Mouse (Mus musculus) neural tube, embryonic 14.5 days (tissue): ENCODE data around the gene Tmub1. TPM values are rescaled to one million over a fixed set of nuclear protein-coding genes. Genes with fewer than 3 reads are reported as not detected.

Source experiments
- ATAC-seq: fragments of 200-750 bp; cut with Nextera tagmentation; 2 replicates; pipeline ENCODE4 v1.8.0; 2017; ENCODE audit warnings: low read depth, mild to moderate bottlenecking, moderate TSS enrichment, moderate library complexity
- H3K27ac ChIP-seq: fragments of 300-500 bp; sonication (generic); 2 replicates; pipeline ENCODE4 v1.5.1; 2014; ENCODE audit warnings: low read depth, mild to moderate bottlenecking, control low read depth, low read length, moderate library complexity, mixed read lengths
- H3K27me3 ChIP-seq: fragments of 300-500 bp; sonication (generic); 2 replicates; pipeline ENCODE4 v1.6.1; 2014; ENCODE audit warnings: low read length; ENCODE audit not compliant: control insufficient read depth, insufficient read depth
- H3K36me3 ChIP-seq: fragments of 300-500 bp; sonication (generic); 2 replicates; pipeline ENCODE4 v1.6.1; 2014; ENCODE audit warnings: low read length, mixed read lengths; ENCODE audit not compliant: control insufficient read depth, insufficient read depth
- H3K4me1 ChIP-seq: fragments of 300-500 bp; sonication (generic); 2 replicates; pipeline ENCODE4 v1.6.1; 2014; ENCODE audit warnings: low read length; ENCODE audit not compliant: control insufficient read depth, insufficient read depth
- H3K4me2 ChIP-seq: fragments of 300-500 bp; sonication (generic); 2 replicates; pipeline ENCODE4 v1.6.1; 2014; ENCODE audit warnings: mild to moderate bottlenecking, low read depth, low read length, control low read depth
- H3K4me3 ChIP-seq: fragments of 300-500 bp; sonication (generic); 2 replicates; pipeline ENCODE4 v1.5.1; 2014; ENCODE audit warnings: low read depth, low read length, control low read depth, mixed read lengths
- H3K9ac ChIP-seq: fragments of 300-500 bp; sonication (generic); replicated peaks from 2 replicates; pipeline ENCODE4 v1.6.1; 2014; ENCODE audit warnings: low read depth, mild to moderate bottlenecking, control low read depth, low read length, mixed read lengths
- H3K9me3 ChIP-seq: fragments of 300-500 bp; sonication (generic); 2 replicates; pipeline ENCODE4 v1.6.1; 2016; ENCODE audit warnings: low read length; ENCODE audit not compliant: control insufficient read depth
- WGBS: fragments of 180-500 bp; shearing (Covaris S2); extraction: QIAGEN DNeasy Blood & Tissue Kit; methylation state at CpG from one replicate; pipeline ENCODE4 v1.1.7; 2014; 5-methylcytosine and 5-hydroxymethylcytosine counted together
- polyA plus RNA-seq: library from polyadenylated mRNA; unstranded; fragments of >200 nt; fragmentation: Nextera tagmentation; extraction: Ambion mirVana; gene quantifications from 2 replicates; pipeline ENCODE4 v1.2.1, GENCODE M21; 2014

Gene Tmub1
- polyA plus RNA-seq, 1 experiment from 2014 or later, result 68.0 TPM

GRCm38 (mm10) chr5:24446630-24447029, 1.0 kb downstream of the Tmub1 start:
- peak overlapping the region; percentile 92; the same call in 1 of the 2 replicates for H3K4me2 ChIP-seq
- H3K36me3 ChIP-seq, result no peaks in the 10 kb centered on the region; the same call in 1 of the 2 replicates
- H3K9me3 ChIP-seq, result no peaks in the 10 kb centered on the region
- H3K4me1 ChIP-seq, result peaks cover 22% of the 10 kb centered on the region
- no peak overlapping the region for H3K4me3 ChIP-seq
- 93% methylated on average over 7 of the region's 7 CpGs for WGBS
- H3K27me3 ChIP-seq, result no peaks in the 10 kb centered on the region; the same call in 1 of the 2 replicates
- ATAC-seq, result no peak
- no peak overlapping the region for H3K27ac ChIP-seq
- H3K9ac ChIP-seq, result no peak overlapping the region

GRCm38 (mm10) chr5:24445428-24446080, 2.1 kb downstream of the Tmub1 start:
- WGBS, result 61% methylated on average over 20 of the region's 20 CpGs
- Histone ChIP-seq H3K36me3 (peaks cover 2% of the 10 kb centered on the region; the same call in 1 of the 2 replicates), H3K27ac (peak overlapping the region; percentile 88), H3K4me2 (peak overlapping the region; percentile 89), H3K27me3 (no peaks in the 10 kb centered on the region; the same call in 1 of the 2 replicates), H3K9me3 (no peaks in the 10 kb centered on the region), H3K4me1 (peaks cover 19% of the 10 kb centered on the region), H3K4me3 (peak overlapping the region; percentile 89), H3K9ac (peak overlapping the region; percentile 91)
- 0 out of 2 replicates have a peak, but pooled peaks have one; percentile 1 for ATAC-seq

GRCm38 (mm10) chr5:24444746-24445427, 2.8 kb downstream of the Tmub1 start, which contains the start of gene Fastk:
Gene Fastk, minus strand, starts transcription at chr5:24445287.
- Histone ChIP-seq H3K4me1 (peaks cover 19% of the 10 kb centered on the region), H3K4me3 (peak within 1 kb of the TSS; percentile 89), H3K4me2 (peak within 1 kb of the TSS; percentile 89), H3K9ac (peak within 1 kb of the TSS; percentile 91), H3K27ac (peak within 1 kb of the TSS; percentile 88), H3K9me3 (no peaks in the 10 kb centered on the region), H3K36me3 (peaks cover 7% of the 10 kb centered on the region; the same call in 1 of the 2 replicates), H3K27me3 (no peaks in the 10 kb centered on the region; the same call in 1 of the 2 replicates)
- ATAC-seq, result peak; percentile 78
- WGBS, result under 1% methylated on average over 58 of the region's 60 CpGs

GRCm38 (mm10) chr5:24443927-24444326, 3.7 kb downstream of the Tmub1 start:
- no peak for ATAC-seq
- peaks cover 11% of the 10 kb centered on the region for H3K36me3 ChIP-seq
- H3K4me2 ChIP-seq, result peak overlapping the region; percentile 89
- peak overlapping the region; percentile 91; the same call in 1 of the 2 replicates for H3K9ac ChIP-seq
- H3K9me3 ChIP-seq, result no peaks in the 10 kb centered on the region
- no peak overlapping the region for H3K27ac ChIP-seq
- 89% methylated on average over 12 of the region's 12 CpGs for WGBS
- peak overlapping the region; percentile 89 for H3K4me3 ChIP-seq
- H3K4me1 ChIP-seq, result peaks cover 19% of the 10 kb centered on the region
- H3K27me3 ChIP-seq, result no peaks in the 10 kb centered on the region; the same call in 1 of the 2 replicates

GRCm38 (mm10) chr5:24443204-24443603, 4.5 kb downstream of the Tmub1 start:
- Histone ChIP-seq H3K36me3 (peaks cover 15% of the 10 kb centered on the region), H3K9me3 (no peaks in the 10 kb centered on the region), H3K4me3 (no peak overlapping the region), H3K4me1 (peaks cover 19% of the 10 kb centered on the region), H3K27me3 (no peaks in the 10 kb centered on the region; the same call in 1 of the 2 replicates), H3K4me2 (no peak overlapping the region), H3K27ac (no peak overlapping the region), H3K9ac (no peak overlapping the region)
- 95% methylated on average over 7 of the region's 7 CpGs for WGBS
- no peak for ATAC-seq

GRCm38 (mm10) chr5:24442029-24442428, 5.6 kb downstream of the Tmub1 start:
- H3K9me3 ChIP-seq, result no peaks in the 10 kb centered on the region
- ATAC-seq, result no peak
- no peak overlapping the region for H3K9ac ChIP-seq
- no peak overlapping the region for H3K4me2 ChIP-seq
- peaks cover 15% of the 10 kb centered on the region for H3K4me1 ChIP-seq
- H3K36me3 ChIP-seq, result peaks cover 15% of the 10 kb centered on the region
- no peak overlapping the region for H3K4me3 ChIP-seq
- no peak overlapping the region for H3K27ac ChIP-seq
- no peaks in the 10 kb centered on the region for H3K27me3 ChIP-seq
- 86% methylated on average over 9 of the region's 9 CpGs for WGBS

- Histone ChIP-seq H3K9me3 (no peaks in the 10 kb centered on the region), H3K27me3 (no peaks in the 10 kb centered on the region), H3K36me3 (peaks cover 15% of the 10 kb centered on the region), H3K4me1 (peaks cover 15% of the 10 kb centered on the region), H3K4me3 (no peak overlapping the region), H3K4me2 (no peak overlapping the region), H3K27ac (no peak overlapping the region), H3K9ac (no peak overlapping the region)
- no peak for ATAC-seq
- WGBS, result 95% methylated on average over 8 of the region's 8 CpGs
Observed at GRCm38 (mm10) chr5:24441187-24441586, 6.5 kb downstream of the Tmub1 start.

GRCm38 (mm10) chr5:24433993-24434392, 13.7 kb downstream of the Tmub1 start:
- 91% methylated on average over 8 of the region's 8 CpGs for WGBS
- Histone ChIP-seq H3K36me3 (peaks cover 22% of the 10 kb centered on the region), H3K4me3 (no peak overlapping the region)

GRCm38 (mm10) chr5:24428596-24428995, 19.1 kb downstream of the Tmub1 start:
- Histone ChIP-seq H3K4me3 (no peak overlapping the region), H3K9me3 (no peaks in the 10 kb centered on the region), H3K9ac (no peak overlapping the region), H3K27ac (no peak overlapping the region), H3K27me3 (no peaks in the 10 kb centered on the region), H3K4me2 (no peak overlapping the region), H3K4me1 (peaks cover 19% of the 10 kb centered on the region; the same call in 1 of the 2 replicates), H3K36me3 (peaks cover 18% of the 10 kb centered on the region; the same call in 1 of the 2 replicates)
- ATAC-seq, result no peak
- WGBS, result 19% methylated on average over 9 of the region's 9 CpGs

More at GRCm38 (mm10) chr5:24433993-24434392, 13.7 kb downstream of the Tmub1 start:
- ATAC-seq, result no peak
- Histone ChIP-seq H3K9me3 (no peaks in the 10 kb centered on the region), H3K4me1 (no peaks in the 10 kb centered on the region), H3K4me2 (no peak overlapping the region), H3K27ac (no peak overlapping the region), H3K9ac (no peak overlapping the region), H3K27me3 (no peaks in the 10 kb centered on the region)
